Mouse (Mus musculus) heart, adult 2 months (tissue): ENCODE data around the gene Jak1. TPM values are rescaled to one million over a fixed set of nuclear protein-coding genes. Genes with fewer than 3 reads are reported as not detected.

ENCODE experiments used
- DNase-seq, 2 experiments: peaks; one replicate each; pipeline ENCODE4 v3.0.0; 2021
- H3K27ac ChIP-seq: fragments of 200-600 bp; 2 replicates; pipeline ENCODE4 v1.8.1; 2022
- H3K27me3 ChIP-seq: fragments of 200-500 bp; 2 replicates; pipeline ENCODE4 v1.6.1; 2012; ENCODE audit warnings: mild to moderate bottlenecking, low read length, inconsistent platforms, mixed read lengths; ENCODE audit not compliant: control insufficient read depth, insufficient read depth
- H3K36me3 ChIP-seq: fragments of 200-500 bp; 2 replicates; pipeline ENCODE4 v1.6.1; 2012; ENCODE audit warnings: low read length, inconsistent platforms; ENCODE audit not compliant: control insufficient read depth, insufficient read depth
- H3K4me1 ChIP-seq: fragments of 200-500 bp; 2 replicates; pipeline ENCODE4 v1.6.1; 2011; ENCODE audit warnings: low read length; ENCODE audit not compliant: control insufficient read depth, insufficient read depth
- H3K4me3 ChIP-seq: fragments of 200-600 bp; 2 replicates; pipeline ENCODE4 v1.8.1; 2022
- H3K79me2 ChIP-seq: fragments of 200-500 bp; replicated peaks from 2 replicates; pipeline ENCODE4 v1.6.1; 2012; ENCODE audit warnings: mild to moderate bottlenecking, inconsistent platforms, low read length, moderate library complexity, mixed read lengths; ENCODE audit not compliant: control insufficient read depth, insufficient read depth
- H3K9ac ChIP-seq: fragments of 200-500 bp; 2 replicates; pipeline ENCODE4 v1.6.1; 2012; ENCODE audit warnings: low read depth, mild to moderate bottlenecking, control low read depth, inconsistent platforms, low read length, mixed read lengths
- CTCF ChIP-seq: fragments of 200-600 bp; IDR thresholded peaks from 2 replicates; pipeline ENCODE4 v1.8.1; 2022; ENCODE audit warnings: antibody characterized with exemption, mild to moderate bottlenecking, moderate library complexity
- EP300 ChIP-seq: fragments of 200-500 bp; IDR thresholded peaks from 2 replicates; pipeline ENCODE4 v1.6.1; 2011; ENCODE audit warnings: low read depth, low read length, control low read depth; ENCODE audit not compliant: insufficient read depth
- POLR2A ChIP-seq: fragments of 200-500 bp; IDR thresholded peaks from 2 replicates; pipeline ENCODE4 v1.6.1; 2011; ENCODE audit warnings: mild to moderate bottlenecking, low read depth, low read length, control low read depth; ENCODE audit not compliant: insufficient read depth
- WGBS: fragments of 180-500 bp; shearing (Covaris S2); methylation state at CpG from one replicate; pipeline ENCODE4 v1.1.7; 2018; 5-methylcytosine and 5-hydroxymethylcytosine counted together
- intact Hi-C: fragments of 180-260 bp; cut with DNase I; formaldehyde crosslinking; loops from one replicate; pipeline ENCODE4 v1.15.1; 2025
- polyA plus RNA-seq: library from polyadenylated mRNA; depleted of rRNA; stranded (reverse); fragments of >200 nt; gene quantifications from 2 replicates; pipeline ENCODE4 v1.2.3, GENCODE M21; 2012
- total RNA-seq, 2 experiments: library from RNA; stranded (reverse); gene quantifications; 2 replicates each; pipeline ENCODE4 v1.2.3; 2021

The Jak1 gene
- total and polyA plus RNA-seq, 3 experiments: 30.9 to 95.4 (median 86.7) TPM

GRCm38 (mm10) chr4:101285906-101286432, 20.9 kb upstream of the Jak1 start:
- Histone ChIP-seq H3K27ac (no peak overlapping the region), H3K4me3 (no peak overlapping the region), H3K36me3 (peaks cover 2% of the 10 kb centered on the region; the same call in 1 of the 2 replicates), H3K4me1 (peaks cover 5% of the 10 kb centered on the region), H3K79me2 (no peaks in the 10 kb centered on the region), H3K27me3 (no peaks in the 10 kb centered on the region), H3K9ac (no peak overlapping the region)
- no peak for DNase-seq
- WGBS: 65% methylated on average over 2 of the region's 2 CpGs
- intact Hi-C loops: no loop called here
- TF ChIP-seq EP300 (no peak), CTCF (no peak), POLR2A (no peak)

GRCm38 (mm10) chr4:101283938-101284337, 18.9 kb upstream of the Jak1 start:
- no peaks in the 10 kb centered on the region for H3K79me2 ChIP-seq
- WGBS: 40% methylated on average over 4 of the region's 4 CpGs
- intact Hi-C loops: no loop called here
- no peak for TF ChIP-seq POLR2A
- TF ChIP-seq CTCF: 0 out of 2 replicates have a peak, but pooled peaks have one; percentile 2
- TF ChIP-seq EP300: no peak
- no peak overlapping the region for H3K9ac ChIP-seq
- no peaks in the 10 kb centered on the region for H3K27me3 ChIP-seq
- H3K4me3 ChIP-seq: no peak overlapping the region
- DNase-seq: no peak
- H3K4me1 ChIP-seq: peaks cover 5% of the 10 kb centered on the region
- H3K36me3 ChIP-seq: peaks cover 2% of the 10 kb centered on the region; the same call in 1 of the 2 replicates
- peak overlapping the region; percentile 31; the same call in 1 of the 2 replicates for H3K27ac ChIP-seq

- no peak for TF ChIP-seq CTCF
- TF ChIP-seq POLR2A: no peak
- no peak for TF ChIP-seq EP300
- intact Hi-C loops: no loop called here
- 87% methylated on average over 1 of the region's 1 CpGs for WGBS
Measured at GRCm38 (mm10) chr4:101282237-101282636, 17.2 kb upstream of the Jak1 start.

GRCm38 (mm10) chr4:101280119-101280518, 15.0 kb upstream of the Jak1 start:
- intact Hi-C loops: no loop called here
- H3K27me3 ChIP-seq: no peaks in the 10 kb centered on the region
- peaks cover 5% of the 10 kb centered on the region for H3K4me1 ChIP-seq
- H3K36me3 ChIP-seq: peaks cover 2% of the 10 kb centered on the region; the same call in 1 of the 2 replicates
- TF ChIP-seq POLR2A: no peak
- TF ChIP-seq CTCF: no peak
- TF ChIP-seq EP300: no peak
- H3K4me3 ChIP-seq: no peak overlapping the region
- DNase-seq: no peak
- 67% methylated on average over 2 of the region's 2 CpGs for WGBS
- H3K79me2 ChIP-seq: no peaks in the 10 kb centered on the region
- H3K27ac ChIP-seq: no peak overlapping the region
- H3K9ac ChIP-seq: no peak overlapping the region

More at GRCm38 (mm10) chr4:101282237-101282636, 17.2 kb upstream of the Jak1 start:
- H3K27me3 ChIP-seq: no peaks in the 10 kb centered on the region
- H3K79me2 ChIP-seq: no peaks in the 10 kb centered on the region
- peaks cover 2% of the 10 kb centered on the region; the same call in 1 of the 2 replicates for H3K36me3 ChIP-seq
- DNase-seq: no peak
- no peak overlapping the region for H3K4me3 ChIP-seq
- no peak overlapping the region for H3K27ac ChIP-seq
- H3K4me1 ChIP-seq: peaks cover 5% of the 10 kb centered on the region
- H3K9ac ChIP-seq: no peak overlapping the region

GRCm38 (mm10) chr4:101276456-101277070, 11.5 kb upstream of the Jak1 start:
- Histone ChIP-seq H3K79me2 (no peaks in the 10 kb centered on the region), H3K4me1 (no peaks in the 10 kb centered on the region), H3K4me3 (no peak overlapping the region), H3K9ac (no peak overlapping the region), H3K36me3 (no peaks in the 10 kb centered on the region), H3K27me3 (no peaks in the 10 kb centered on the region), H3K27ac (no peak overlapping the region)
- no peak for DNase-seq
- 84% methylated on average over 6 of the region's 6 CpGs for WGBS
- no peak for TF ChIP-seq POLR2A
- TF ChIP-seq CTCF: no peak
- no peak for TF ChIP-seq EP300
- intact Hi-C loops: no loop called here

- Histone ChIP-seq H3K79me2 (no peaks in the 10 kb centered on the region), H3K36me3 (no peaks in the 10 kb centered on the region), H3K4me3 (no peak overlapping the region), H3K4me1 (no peaks in the 10 kb centered on the region), H3K27me3 (no peaks in the 10 kb centered on the region), H3K9ac (no peak overlapping the region), H3K27ac (no peak overlapping the region)
- TF ChIP-seq CTCF (no peak), POLR2A (no peak)
- intact Hi-C loops: no loop called here
- 96% methylated on average over 3 of the region's 3 CpGs for WGBS
- no peak for DNase-seq
Measured at GRCm38 (mm10) chr4:101275881-101276280, 10.8 kb upstream of the Jak1 start.
